In genomic region chr12:21492549-21493291, GRCm38 (mm10) we compare ENCODE assay signal across 18 mouse cellular contexts.
DNase-seq lines count a peak whose midpoint lies in the region; ATAC-seq and TF ChIP-seq lines count a peak whose summit lies in the region.
"Had no signal": no experiment of that assay in that cellular context is flagged by ENCODE, and none has a peak within 500 bp of the region (broad histone marks: within the 10 kb centered on the region; RNA-seq: fewer than 3 reads in every experiment).

No protein-coding gene starts in this region.

- no peak overlapping the region for H3K27ac ChIP-seq in heart, embryonic 14.5 days (replicated peaks in 1 of 2; ENCODE audit: control insufficient read depth in 1 of 2, insufficient read depth in 1 of 2, low read depth in 2 of 2, low read length in 2 of 2)
- no peak overlapping the region for H3K27ac ChIP-seq in heart, embryonic 12.5 days (ENCODE audit: poor library complexity, severe bottlenecking)
- no peak overlapping the region for H3K27ac ChIP-seq in lung, embryonic 14.5 days (ENCODE audit: low read depth)
- H3K27ac ChIP-seq in intestine, embryonic 16.5 days (ENCODE audit: low read length), result no peak overlapping the region
- H3K27ac ChIP-seq in olfactory bulb, adult 2 months (ENCODE audit: insufficient read depth, low read depth, low read length), result peak overlapping the region; percentile 89
- no peak overlapping the region for H3K27ac ChIP-seq in forebrain, embryonic 14.5 days (ENCODE audit: low read depth, low read length)
- H3K27ac ChIP-seq: forebrain, embryonic 10.5 days; hindbrain, embryonic 15.5 days; liver, embryonic 12.5 days; lung, embryonic 15.5 days; macrophage; midbrain, embryonic 12.5 days had no signal

- H3K9ac ChIP-seq in heart, embryonic 14.5 days (ENCODE audit: low read length), result no peak overlapping the region
- no peak overlapping the region for H3K9ac ChIP-seq in heart, embryonic 12.5 days
- H3K9ac ChIP-seq in lung, embryonic 14.5 days, result no peak overlapping the region
- H3K9ac ChIP-seq in intestine, embryonic 16.5 days (ENCODE audit: low read depth, low read length), result no peak overlapping the region
- no peak overlapping the region for H3K9ac ChIP-seq in forebrain, embryonic 14.5 days (ENCODE audit: low read length)
- H3K9ac ChIP-seq: hindbrain, embryonic 15.5 days; liver, embryonic 12.5 days; lung, embryonic 15.5 days; midbrain, embryonic 12.5 days had no signal

- no peak for DNase-seq in lung, embryonic 14.5 days
- no peak for DNase-seq in lung, postnatal 10 days
- DNase-seq in forebrain, embryonic 14.5 days (ENCODE audit: low spot score), result no peak
- DNase-seq: cerebellum, adult 18-20 months; cerebellum, postnatal 25 days; kidney, adult 2 months; kidney, postnatal 10 days; thymus, postnatal 25 days had no signal

- TF ChIP-seq POLR2A in olfactory bulb, adult 2 months (IDR thresholded peaks at IDR 0.05; ENCODE audit: insufficient read depth, low read depth, low read length), result no peak

- TF ChIP-seq CTCF in lung, embryonic 14.5 days (IDR thresholded peaks at IDR 0.05; ENCODE audit: low read depth), result no peak
- no peak for TF ChIP-seq CTCF in olfactory bulb, adult 2 months (IDR thresholded peaks at IDR 0.05; ENCODE audit: insufficient read depth, low read depth, low read length)

- no peak overlapping the region for H3K4me3 ChIP-seq in heart, embryonic 14.5 days (ENCODE audit: control insufficient read depth in 1 of 2, insufficient read depth in 1 of 2, low read depth in 1 of 2, low read length in 2 of 2)
- no peak overlapping the region for H3K4me3 ChIP-seq in heart, embryonic 12.5 days
- no peak overlapping the region for H3K4me3 ChIP-seq in lung, embryonic 14.5 days (ENCODE audit: low read depth, low read length)
- H3K4me3 ChIP-seq in intestine, embryonic 16.5 days (ENCODE audit: low read length), result no peak overlapping the region
- H3K4me3 ChIP-seq in olfactory bulb, adult 2 months (ENCODE audit: insufficient read depth, low read depth, low read length), result no peak overlapping the region
- H3K4me3 ChIP-seq in forebrain, embryonic 14.5 days (ENCODE audit: low read depth, low read length), result no peak overlapping the region
- H3K4me3 ChIP-seq: forebrain, embryonic 10.5 days; hindbrain, embryonic 15.5 days; liver, embryonic 12.5 days; lung, embryonic 15.5 days; midbrain, embryonic 12.5 days had no signal

- H3K36me3 ChIP-seq in heart, embryonic 14.5 days (ENCODE audit: control insufficient read depth, insufficient read depth, low read length), result no peaks in the 10 kb centered on the region
- H3K36me3 ChIP-seq in heart, embryonic 12.5 days, result no peaks in the 10 kb centered on the region
- H3K36me3 ChIP-seq in lung, embryonic 14.5 days (ENCODE audit: insufficient read depth), result no peaks in the 10 kb centered on the region
- no peaks in the 10 kb centered on the region for H3K36me3 ChIP-seq in intestine, embryonic 16.5 days (ENCODE audit: control insufficient read depth, insufficient read depth, low read length)
- H3K36me3 ChIP-seq in forebrain, embryonic 14.5 days (ENCODE audit: control insufficient read depth, insufficient read depth, low read length), result no peaks in the 10 kb centered on the region
- H3K36me3 ChIP-seq: forebrain, embryonic 10.5 days; hindbrain, embryonic 15.5 days; liver, embryonic 12.5 days; lung, embryonic 15.5 days; midbrain, embryonic 12.5 days had no signal

- no peaks in the 10 kb centered on the region for H3K27me3 ChIP-seq in heart, embryonic 14.5 days (ENCODE audit: control insufficient read depth, insufficient read depth, low read length)
- H3K27me3 ChIP-seq in heart, embryonic 12.5 days (replicated peaks), result no peaks in the 10 kb centered on the region
- H3K27me3 ChIP-seq in lung, embryonic 14.5 days (ENCODE audit: insufficient read depth, low read length), result no peaks in the 10 kb centered on the region
- no peaks in the 10 kb centered on the region for H3K27me3 ChIP-seq in intestine, embryonic 16.5 days (replicated peaks; ENCODE audit: control insufficient read depth, insufficient read depth, low read length)
- H3K27me3 ChIP-seq in forebrain, embryonic 14.5 days (replicated peaks; ENCODE audit: control insufficient read depth, insufficient read depth, low read length), result no peaks in the 10 kb centered on the region
- H3K27me3 ChIP-seq: hindbrain, embryonic 15.5 days; liver, embryonic 12.5 days; lung, embryonic 15.5 days; midbrain, embryonic 12.5 days had no signal

- WGBS in heart, embryonic 14.5 days, result 45% methylated on average over 8 of the region's 8 CpGs
- 56% methylated on average over 8 of the region's 8 CpGs for WGBS in heart, embryonic 12.5 days
- 49% methylated on average over 8 of the region's 8 CpGs for WGBS in lung, embryonic 14.5 days
- 56% methylated on average over 8 of the region's 8 CpGs for WGBS in intestine, embryonic 16.5 days
- WGBS in olfactory bulb, adult 2 months, result 74% methylated on average over 8 of the region's 8 CpGs
- WGBS in forebrain, embryonic 14.5 days, result 85% methylated on average over 8 of the region's 8 CpGs

- ATAC-seq in heart, embryonic 14.5 days (ENCODE audit: insufficient number of reproducible peaks, insufficient read depth, low FRiP score, low read depth), result peak; percentile 35; the same call in 1 of the 2 replicates
- ATAC-seq in heart, embryonic 12.5 days (ENCODE audit: insufficient number of reproducible peaks, low FRiP score), result no peak
- ATAC-seq in lung, embryonic 14.5 days (ENCODE audit: insufficient read depth), result 0 out of 2 replicates have a peak, but pooled peaks have one; percentile 11
- peak; percentile 79 for ATAC-seq in intestine, embryonic 16.5 days
- no peak for ATAC-seq in forebrain, embryonic 14.5 days
- ATAC-seq: liver, embryonic 12.5 days had no signal

- peaks cover 4 to 10% of the 10 kb centered on the region in 2 experiments for H3K4me1 ChIP-seq in heart, embryonic 14.5 days (ENCODE audit: control insufficient read depth in 2 of 2, insufficient read depth in 2 of 2, low read length in 2 of 2)
- peaks cover 8% of the 10 kb centered on the region for H3K4me1 ChIP-seq in heart, embryonic 12.5 days (replicated peaks)
- no peaks in the 10 kb centered on the region for H3K4me1 ChIP-seq in lung, embryonic 14.5 days (ENCODE audit: insufficient read depth)
- no peaks in the 10 kb centered on the region for H3K4me1 ChIP-seq in intestine, embryonic 16.5 days (ENCODE audit: control insufficient read depth, insufficient read depth, low read length)
- peaks cover 7% of the 10 kb centered on the region for H3K4me1 ChIP-seq in olfactory bulb, adult 2 months (ENCODE audit: control insufficient read depth, insufficient read depth, low read length)
- 0 out of 2 replicates have a peak, but pooled peaks cover 4% of the 10 kb centered on the region for H3K4me1 ChIP-seq in forebrain, embryonic 14.5 days (ENCODE audit: control insufficient read depth, insufficient read depth, low read length)
- H3K4me1 ChIP-seq: liver, embryonic 12.5 days; lung, embryonic 15.5 days had no signal

- no peaks in the 10 kb centered on the region for H3K9me3 ChIP-seq in heart, embryonic 14.5 days (ENCODE audit: control insufficient read depth, low read length)
- no peaks in the 10 kb centered on the region for H3K9me3 ChIP-seq in heart, embryonic 12.5 days (replicated peaks)
- no peaks in the 10 kb centered on the region for H3K9me3 ChIP-seq in lung, embryonic 14.5 days (ENCODE audit: low read depth, low read length)
- H3K9me3 ChIP-seq in intestine, embryonic 16.5 days (ENCODE audit: control insufficient read depth, low read length), result peaks cover 3% of the 10 kb centered on the region; the same call in 1 of the 2 replicates
- no peaks in the 10 kb centered on the region for H3K9me3 ChIP-seq in forebrain, embryonic 14.5 days (replicated peaks; ENCODE audit: control insufficient read depth, low read length)
- H3K9me3 ChIP-seq: hindbrain, embryonic 15.5 days; liver, embryonic 12.5 days; lung, embryonic 15.5 days; midbrain, embryonic 12.5 days had no signal

- 0 out of 2 replicates have a peak overlapping the region, but pooled peaks have one; percentile 11 for H3K4me2 ChIP-seq in heart, embryonic 14.5 days (ENCODE audit: low read length)
- H3K4me2 ChIP-seq in heart, embryonic 12.5 days, result no peak overlapping the region
- H3K4me2 ChIP-seq in lung, embryonic 14.5 days, result no peak overlapping the region
- no peak overlapping the region for H3K4me2 ChIP-seq in intestine, embryonic 16.5 days (ENCODE audit: low read depth, low read length)
- no peak overlapping the region for H3K4me2 ChIP-seq in forebrain, embryonic 14.5 days (ENCODE audit: low read length)
- H3K4me2 ChIP-seq: hindbrain, embryonic 15.5 days; liver, embryonic 12.5 days; lung, embryonic 15.5 days; midbrain, embryonic 12.5 days had no signal

Comparison
In these comparisons a context has a peak if more than half of its experiments do, and no peak if none do; other contexts are left out.
1. ATAC-seq: peak in heart, embryonic 14.5 days (single experiment), lung, embryonic 14.5 days (single experiment) and intestine, embryonic 16.5 days (single experiment); none in heart, embryonic 12.5 days (single experiment) and forebrain, embryonic 14.5 days (single experiment).